Mouse (Mus musculus): ENCODE results near the gene Fos. TPM values are rescaled to one million over a fixed set of nuclear protein-coding genes. Genes with fewer than 3 reads are reported as not detected.

Fos gene
- polyA plus RNA-seq (2015; fragmentation: Nextera tagmentation; extraction: Ambion mirVana), result 10.7 and 13.1 TPM in 2 replicates

GRCm38 (mm10) chr12:85473481-85474297 lies at the start of gene Fos:
Gene Fos, plus strand, starts transcription at chr12:85473890.

Other genes with a start within 250 kb of the Fos start
- gene Mlh3, start 203.3 kb upstream of the Fos start, polyA plus RNA-seq (2015; fragmentation: Nextera tagmentation; extraction: Ambion mirVana), result 6.9 and 7.2 TPM in 2 replicates
- 50.0 and 56.5 TPM in 2 replicates for gene Acyp1, start 185.5 kb upstream of the Fos start, polyA plus RNA-seq (2015; fragmentation: Nextera tagmentation; extraction: Ambion mirVana)
- gene Zc2hc1c, start 185.3 kb upstream of the Fos start, polyA plus RNA-seq (2015; fragmentation: Nextera tagmentation; extraction: Ambion mirVana), result 1.5 TPM in 2 replicates
- gene Nek9, start 134.5 kb upstream of the Fos start, polyA plus RNA-seq (2015; fragmentation: Nextera tagmentation; extraction: Ambion mirVana), result 9.0 and 9.6 TPM in 2 replicates
- gene Tmed10, start 99.0 kb upstream of the Fos start, polyA plus RNA-seq (2015; fragmentation: Nextera tagmentation; extraction: Ambion mirVana), result 224 and 250 TPM in 2 replicates
- gene Jdp2, start 125.1 kb downstream of the Fos start, polyA plus RNA-seq (2015; fragmentation: Nextera tagmentation; extraction: Ambion mirVana), result 1.5 and 1.7 TPM in 2 replicates
- 1.1 and 1.4 TPM in 2 replicates for gene Batf, start 212.8 kb downstream of the Fos start, polyA plus RNA-seq (2015; fragmentation: Nextera tagmentation; extraction: Ambion mirVana)